Mouse (Mus musculus) midbrain, embryonic 16.5 days (tissue): ENCODE measurements at regions not wholly inside any gene's neighbourhood (a gene's known extent, or its start where the extent isn't known, plus 50 kb on each side); places are given as distances from the start of the nearest gene placed in this dataset.
A peak's percentile ranks its signal among the peaks of the same experiment; 100 is the strongest.

ENCODE experiments used
- ATAC-seq: fragments of 200-750 bp; cut with Nextera tagmentation; 2 replicates; pipeline ENCODE4 v1.8.0; 2017; ENCODE audit warnings: moderate TSS enrichment
- H3K27ac ChIP-seq: fragments of 300-500 bp; sonication (generic); 2 replicates; pipeline ENCODE4 v1.5.1; 2014; ENCODE audit warnings: mild to moderate bottlenecking, low read length, mixed read lengths
- H3K27me3 ChIP-seq: fragments of 300-500 bp; sonication (generic); 2 replicates; pipeline ENCODE4 v1.6.1; 2014; ENCODE audit warnings: low read depth, low read length, mixed read lengths; ENCODE audit not compliant: control insufficient read depth, insufficient read depth
- H3K36me3 ChIP-seq: fragments of 300-500 bp; sonication (generic); 2 replicates; pipeline ENCODE4 v1.6.1; 2014; ENCODE audit warnings: mild to moderate bottlenecking, low read length, moderate library complexity, mixed read lengths; ENCODE audit not compliant: control insufficient read depth, insufficient read depth
- H3K4me1 ChIP-seq: fragments of 300-500 bp; sonication (generic); 2 replicates; pipeline ENCODE4 v1.6.1; 2014; ENCODE audit warnings: mild to moderate bottlenecking, low read length, mixed read lengths; ENCODE audit not compliant: control insufficient read depth, insufficient read depth
- H3K4me2 ChIP-seq: fragments of 300-500 bp; sonication (generic); 2 replicates; pipeline ENCODE4 v1.6.1; 2014; ENCODE audit warnings: mild to moderate bottlenecking, low read length, mixed read lengths
- H3K4me3 ChIP-seq: fragments of 300-500 bp; sonication (generic); 2 replicates; pipeline ENCODE4 v1.5.1; 2014; ENCODE audit warnings: low read depth, mild to moderate bottlenecking, low read length, moderate library complexity, mixed read lengths
- H3K9ac ChIP-seq: fragments of 300-500 bp; sonication (generic); 2 replicates; pipeline ENCODE4 v1.6.1; 2014; ENCODE audit warnings: low read depth, low read length, mixed read lengths
- H3K9me3 ChIP-seq: fragments of 300-500 bp; sonication (generic); replicated peaks from 2 replicates; pipeline ENCODE4 v1.6.1; 2014; ENCODE audit warnings: mild to moderate bottlenecking, low read length, mixed read lengths; ENCODE audit not compliant: control insufficient read depth, poor library complexity, severe bottlenecking
- WGBS: fragments of 180-500 bp; shearing (Covaris S2); extraction: QIAGEN DNeasy Blood & Tissue Kit; methylation state at CpG from one replicate; pipeline ENCODE4 v1.1.7; 2014; 5-methylcytosine and 5-hydroxymethylcytosine counted together

GRCm38 (mm10) chrX:99358784-99359183 lies 112.3 kb downstream of the Pja1 start:
- no peaks in the 10 kb centered on the region for H3K36me3 ChIP-seq
- H3K9ac ChIP-seq = no peak overlapping the region
- WGBS = 45% methylated on average over 1 of the region's 1 CpGs
- no peak overlapping the region for H3K4me3 ChIP-seq
- H3K27ac ChIP-seq = no peak overlapping the region
- ATAC-seq = no peak
- no peaks in the 10 kb centered on the region for H3K4me1 ChIP-seq
- no peak overlapping the region for H3K4me2 ChIP-seq
- no peaks in the 10 kb centered on the region for H3K9me3 ChIP-seq
- peaks cover 6% of the 10 kb centered on the region for H3K27me3 ChIP-seq

DNA sequence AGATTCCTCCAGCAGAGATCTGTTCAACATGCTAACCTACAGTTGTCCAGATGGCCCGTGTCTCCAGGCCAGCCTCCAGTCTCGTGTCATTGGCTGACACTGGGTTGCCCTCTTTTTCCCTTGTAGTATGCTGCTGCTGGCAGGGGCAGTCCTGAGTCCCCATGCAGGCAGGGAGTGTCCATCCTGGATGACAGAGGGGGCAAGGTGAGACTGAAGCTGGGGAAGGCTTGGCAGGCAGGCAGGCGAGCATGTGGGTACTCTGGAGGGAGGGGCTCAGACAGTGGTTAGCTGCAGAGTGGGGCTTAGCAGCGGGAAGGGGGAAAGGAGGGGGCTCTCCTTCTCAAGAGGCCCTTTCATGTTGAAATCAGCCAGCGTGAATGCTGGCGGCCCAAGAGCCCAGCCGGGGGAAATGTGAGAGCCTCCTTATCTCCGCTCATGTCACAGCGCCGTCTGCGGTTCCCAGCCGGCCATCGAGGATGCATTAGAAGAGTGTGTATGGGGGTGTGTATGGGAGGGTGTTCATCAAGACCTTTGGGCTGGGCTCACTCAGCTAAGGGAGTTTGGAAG lies 112.9 kb downstream of the Pja1 start:
- Histone ChIP-seq H3K4me3 (no peak overlapping the region), H3K27ac (no peak overlapping the region), H3K9me3 (no peaks in the 10 kb centered on the region), H3K9ac (no peak overlapping the region), H3K36me3 (no peaks in the 10 kb centered on the region), H3K27me3 (peaks cover 6% of the 10 kb centered on the region), H3K4me2 (no peak overlapping the region), H3K4me1 (no peaks in the 10 kb centered on the region)
- 23% methylated on average over 13 of the region's 13 CpGs for WGBS
- ATAC-seq = 0 out of 2 replicates have a peak, but pooled peaks have one; percentile 39

- Histone ChIP-seq H3K36me3 (no peaks in the 10 kb centered on the region), H3K4me2 (no peak overlapping the region), H3K27me3 (peaks cover 10% of the 10 kb centered on the region), H3K27ac (no peak overlapping the region), H3K9me3 (no peaks in the 10 kb centered on the region), H3K9ac (no peak overlapping the region), H3K4me3 (no peak overlapping the region), H3K4me1 (no peaks in the 10 kb centered on the region)
- 67% methylated on average over 5 of the region's 5 CpGs for WGBS
- no peak for ATAC-seq
These were observed 115.9 kb downstream of the Pja1 start for GRCm38 (mm10) chrX:99355128-99355527.

GRCm38 (mm10) chrX:99350233-99350632 lies 120.8 kb downstream of the Pja1 start:
- no peaks in the 10 kb centered on the region for H3K36me3 ChIP-seq
- H3K4me1 ChIP-seq = no peaks in the 10 kb centered on the region
- ATAC-seq = no peak
- peaks cover 14% of the 10 kb centered on the region for H3K27me3 ChIP-seq
- no peak overlapping the region for H3K4me3 ChIP-seq
- H3K4me2 ChIP-seq = no peak overlapping the region
- 53% methylated on average over 3 of the region's 3 CpGs for WGBS
- H3K27ac ChIP-seq = no peak overlapping the region
- 0 out of 2 replicates have a peak, but pooled peaks cover 3% of the 10 kb centered on the region for H3K9me3 ChIP-seq
- H3K9ac ChIP-seq = no peak overlapping the region

DNA sequence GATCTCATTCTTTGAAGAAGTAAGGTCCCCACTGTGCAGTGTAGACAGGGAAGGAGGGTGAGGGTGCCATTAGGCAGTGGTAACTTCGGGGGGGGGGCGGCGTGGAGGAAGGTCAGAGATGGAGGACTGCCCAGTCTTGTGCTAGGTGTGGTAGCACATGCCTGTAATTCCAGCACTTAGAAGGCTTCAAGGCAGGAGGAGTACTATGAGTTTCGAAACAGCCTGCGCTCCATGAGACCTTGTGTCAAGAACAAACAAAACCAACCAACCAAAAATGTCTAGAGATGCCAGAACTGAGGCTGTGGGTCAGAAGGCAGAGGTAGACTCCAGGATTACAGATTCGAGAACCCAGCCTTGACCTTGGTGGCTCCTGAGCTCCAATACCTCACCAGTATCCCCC lies 130.8 kb downstream of the Pja1 start:
- no peak overlapping the region for H3K4me2 ChIP-seq
- no peaks in the 10 kb centered on the region for H3K36me3 ChIP-seq
- H3K9ac ChIP-seq = no peak overlapping the region
- H3K4me3 ChIP-seq = no peak overlapping the region
- no peaks in the 10 kb centered on the region for H3K27me3 ChIP-seq
- H3K27ac ChIP-seq = no peak overlapping the region
- peaks cover 4% of the 10 kb centered on the region; the same call in 1 of the 2 replicates for H3K4me1 ChIP-seq
- WGBS = 91% methylated on average over 6 of the region's 6 CpGs
- no peak for ATAC-seq
- H3K9me3 ChIP-seq = no peaks in the 10 kb centered on the region

GRCm38 (mm10) chrX:99339081-99339876 lies 131.8 kb downstream of the Pja1 start:
- Histone ChIP-seq H3K9me3 (no peaks in the 10 kb centered on the region), H3K36me3 (no peaks in the 10 kb centered on the region), H3K4me3 (no peak overlapping the region), H3K4me1 (peaks cover 4% of the 10 kb centered on the region; the same call in 1 of the 2 replicates), H3K9ac (no peak overlapping the region), H3K27ac (no peak overlapping the region), H3K4me2 (no peak overlapping the region), H3K27me3 (no peaks in the 10 kb centered on the region)
- ATAC-seq = peak; percentile 48; the same call in 1 of the 2 replicates
- WGBS = 28% methylated on average over 6 of the region's 9 CpGs

DNA sequence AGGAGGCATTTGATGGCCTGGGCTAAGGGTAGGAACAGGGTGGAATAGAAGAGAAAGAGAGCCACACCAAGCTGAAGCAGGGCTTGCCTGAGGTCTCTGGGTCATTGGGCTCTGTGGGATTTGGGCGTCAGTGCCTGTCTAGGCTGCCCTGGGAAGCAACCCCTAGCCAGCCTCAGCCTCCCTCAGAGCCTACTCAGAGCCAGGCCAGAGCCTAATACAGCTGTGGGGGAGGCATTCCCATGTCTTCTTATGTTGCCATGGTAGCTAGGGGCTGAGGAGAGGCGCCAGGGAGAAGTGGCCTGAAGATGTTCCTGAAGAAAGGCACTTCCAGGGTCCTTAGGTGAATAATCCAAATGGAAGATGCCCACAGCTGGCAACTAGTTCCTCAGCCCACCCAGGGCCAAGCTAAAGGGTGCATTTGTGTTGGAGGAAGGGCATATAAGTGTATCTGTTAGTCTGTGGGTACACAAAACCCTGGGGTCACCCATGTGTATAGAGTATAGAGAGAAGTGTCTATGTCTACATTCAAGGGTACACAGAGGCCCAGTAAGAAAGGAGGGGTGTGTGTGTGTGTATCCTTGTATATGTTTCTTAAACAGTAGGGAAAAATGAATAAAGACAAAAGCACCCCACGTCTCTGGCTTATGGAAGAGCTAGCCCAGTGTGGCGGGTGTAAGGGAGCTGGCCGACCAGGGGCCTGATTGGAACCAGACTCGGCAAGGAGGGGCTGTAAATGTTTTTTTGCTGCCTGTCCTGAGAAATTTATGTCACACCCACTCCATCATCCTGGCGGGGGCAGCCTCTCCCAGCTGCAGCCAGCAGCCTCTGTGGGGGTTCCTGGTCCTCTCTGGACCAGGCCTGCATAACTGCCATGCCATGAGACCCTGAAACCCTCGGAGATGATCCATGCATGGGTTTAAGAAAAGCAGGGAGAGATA lies 134.2 kb downstream of the Pja1 start:
- no peak overlapping the region for H3K4me2 ChIP-seq
- H3K9ac ChIP-seq = no peak overlapping the region
- H3K4me3 ChIP-seq = no peak overlapping the region
- no peaks in the 10 kb centered on the region for H3K27me3 ChIP-seq
- WGBS = 48% methylated on average over 8 of the region's 8 CpGs
- H3K9me3 ChIP-seq = no peaks in the 10 kb centered on the region
- H3K4me1 ChIP-seq = peaks cover 4% of the 10 kb centered on the region; the same call in 1 of the 2 replicates
- ATAC-seq = no peak
- H3K36me3 ChIP-seq = no peaks in the 10 kb centered on the region
- H3K27ac ChIP-seq = no peak overlapping the region

DNA sequence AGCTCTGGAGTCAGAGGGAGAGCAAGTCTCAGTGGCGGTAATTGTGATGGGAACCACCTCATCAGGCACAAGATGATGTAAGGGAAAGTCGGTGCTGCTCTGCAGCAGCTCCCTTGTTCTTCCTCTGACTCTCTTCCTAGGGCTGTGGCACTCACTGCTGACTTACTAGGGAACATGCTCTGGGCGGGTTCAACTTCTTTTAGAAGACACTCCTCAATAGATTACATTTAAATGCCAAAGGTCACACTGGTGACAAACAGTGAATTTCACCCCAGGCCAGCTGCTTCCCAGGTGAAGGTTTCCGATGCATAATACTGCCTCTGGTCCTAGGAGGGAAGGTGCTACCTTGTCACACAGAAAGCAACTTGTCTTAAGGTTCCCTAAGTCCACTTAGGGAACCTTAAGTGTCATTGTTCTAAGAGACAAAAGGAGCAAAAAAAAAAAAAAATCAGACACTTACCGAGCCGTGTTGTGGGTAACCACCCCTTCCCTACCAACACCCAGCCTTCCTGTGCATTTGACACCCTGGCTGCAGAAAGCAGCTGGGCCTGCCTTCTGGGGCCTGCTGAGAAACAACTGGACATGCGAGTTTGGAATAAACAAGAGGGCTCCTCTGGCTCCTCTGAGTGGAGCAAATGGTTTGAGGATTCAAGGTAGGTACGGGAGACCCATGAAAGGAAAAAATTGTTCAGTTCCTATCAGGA lies 135.0 kb downstream of the Pja1 start:
- ATAC-seq = no peak
- no peaks in the 10 kb centered on the region for H3K27me3 ChIP-seq
- H3K4me1 ChIP-seq = peaks cover 4% of the 10 kb centered on the region; the same call in 1 of the 2 replicates
- H3K36me3 ChIP-seq = no peaks in the 10 kb centered on the region
- H3K9me3 ChIP-seq = no peaks in the 10 kb centered on the region
- H3K9ac ChIP-seq = no peak overlapping the region
- no peak overlapping the region for H3K27ac ChIP-seq
- H3K4me2 ChIP-seq = no peak overlapping the region
- 55% methylated on average over 8 of the region's 8 CpGs for WGBS
- H3K4me3 ChIP-seq = no peak overlapping the region
